19 mouse cellular contexts compared by ENCODE assay signal in the genomic region with DNA sequence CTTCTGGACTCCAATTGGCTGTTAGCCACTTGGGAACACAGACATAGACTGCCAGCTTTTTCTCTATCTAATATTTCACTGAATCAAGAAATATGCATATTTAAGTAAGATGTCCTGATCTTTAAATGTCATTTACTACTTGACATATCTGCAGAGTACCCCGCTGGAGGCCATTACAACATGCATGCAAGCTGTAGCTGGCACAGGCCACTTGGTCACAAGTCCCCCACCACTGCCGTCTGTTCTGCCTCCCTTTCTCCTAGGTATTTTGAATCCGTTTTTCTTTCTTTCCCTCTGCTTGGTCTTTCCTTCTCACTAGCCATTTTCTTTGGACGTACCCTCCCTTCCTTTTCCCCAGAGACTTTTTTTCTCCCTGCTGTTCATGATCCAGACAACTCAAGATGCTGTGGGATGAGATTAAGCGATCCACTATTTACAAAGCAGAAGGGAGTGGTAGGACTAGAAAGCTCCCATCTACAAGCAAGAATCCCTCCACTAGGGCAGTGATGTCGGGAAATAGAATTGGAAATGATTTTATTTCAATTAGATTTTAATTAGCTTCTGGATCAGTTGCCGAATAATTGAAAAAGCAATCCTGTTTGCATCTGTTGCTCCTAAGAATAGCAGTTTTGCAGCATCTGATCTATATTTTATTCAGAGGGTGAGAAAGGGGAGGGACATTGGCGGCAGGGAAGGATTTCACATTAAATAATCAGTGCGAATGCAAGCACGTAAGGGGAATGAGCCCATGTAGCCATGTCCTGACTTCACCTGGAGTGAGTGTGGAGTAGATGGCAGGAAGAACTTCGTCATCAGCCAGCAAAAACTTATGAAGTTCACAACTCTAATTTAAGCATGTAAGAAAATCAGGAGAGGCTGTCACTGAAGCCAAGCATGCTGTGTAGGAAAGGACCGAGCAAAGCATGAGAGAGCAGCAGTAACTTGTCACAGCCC.
A peak's percentile ranks its signal among the peaks of the same experiment; 100 is the strongest.
DNase-seq lines count a peak whose midpoint lies in the region; ATAC-seq and TF ChIP-seq lines count a peak whose summit lies in the region.
"Had no signal": no experiment of that assay in that cellular context is flagged by ENCODE, and none has a peak within 500 bp of the region (broad histone marks: within the 10 kb centered on the region; RNA-seq: fewer than 3 reads in every experiment).

No protein-coding gene starts in this region.

- no peaks in the 10 kb centered on the region for H3K36me3 ChIP-seq in forebrain, postnatal 0 days (ENCODE audit: insufficient read depth)
- no peaks in the 10 kb centered on the region for H3K36me3 ChIP-seq in forebrain, embryonic 12.5 days (replicated peaks)
- H3K36me3 ChIP-seq: hindbrain, embryonic 13.5 days; intestine, embryonic 15.5 days; limb, embryonic 12.5 days; liver, embryonic 13.5 days; lung, embryonic 15.5 days had no signal

- intact Hi-C loops in left cerebral cortex, postnatal 36 days (cut with DNase I) = no loop called here
- intact Hi-C loops in left cerebral cortex, postnatal 4 days (cut with DNase I) = no loop called here

- H3K4me1 ChIP-seq in forebrain, postnatal 0 days (ENCODE audit: insufficient read depth) = no peaks in the 10 kb centered on the region
- no peaks in the 10 kb centered on the region for H3K4me1 ChIP-seq in forebrain, embryonic 12.5 days
- H3K4me1 ChIP-seq: hindbrain, embryonic 13.5 days; intestine, embryonic 15.5 days; limb, embryonic 12.5 days; liver, embryonic 13.5 days; lung, embryonic 15.5 days had no signal

- no peak overlapping the region for H3K4me2 ChIP-seq in forebrain, postnatal 0 days (ENCODE audit: low read depth)
- no peak overlapping the region for H3K4me2 ChIP-seq in forebrain, embryonic 12.5 days
- H3K4me2 ChIP-seq: hindbrain, embryonic 13.5 days; intestine, embryonic 15.5 days; limb, embryonic 12.5 days; liver, embryonic 13.5 days; lung, embryonic 15.5 days; midbrain, embryonic 11.5 days had no signal

- ATAC-seq in forebrain, postnatal 0 days = peak; percentile 67
- no peak for ATAC-seq in forebrain, embryonic 12.5 days (ENCODE audit: low FRiP score)
- ATAC-seq: forebrain, embryonic 14.5 days; intestine, embryonic 15.5 days had no signal

- H3K9ac ChIP-seq in forebrain, postnatal 0 days = no peak overlapping the region
- H3K9ac ChIP-seq in forebrain, embryonic 12.5 days = no peak overlapping the region
- H3K9ac ChIP-seq: hindbrain, embryonic 13.5 days; intestine, embryonic 15.5 days; limb, embryonic 12.5 days; liver, embryonic 13.5 days; lung, embryonic 15.5 days had no signal

- H3K27ac ChIP-seq in forebrain, postnatal 0 days (ENCODE audit: low read depth, low read length) = peak overlapping the region; percentile 42; the same call in 1 of the 2 replicates
- no peak overlapping the region for H3K27ac ChIP-seq in forebrain, embryonic 12.5 days
- H3K27ac ChIP-seq: hindbrain, embryonic 13.5 days; intestine, embryonic 15.5 days; limb, embryonic 12.5 days; liver, embryonic 13.5 days; lung, embryonic 15.5 days; macrophage had no signal

- H3K9me3 ChIP-seq in forebrain, postnatal 0 days (ENCODE audit: low read length) = no peaks in the 10 kb centered on the region
- H3K9me3 ChIP-seq in forebrain, embryonic 12.5 days = no peaks in the 10 kb centered on the region
- H3K9me3 ChIP-seq: hindbrain, embryonic 13.5 days; intestine, embryonic 15.5 days; limb, embryonic 12.5 days; liver, embryonic 13.5 days; lung, embryonic 15.5 days had no signal

- no peak overlapping the region for H3K4me3 ChIP-seq in forebrain, postnatal 0 days (ENCODE audit: low read depth, low read length)
- no peak overlapping the region for H3K4me3 ChIP-seq in forebrain, embryonic 12.5 days (replicated peaks)
- H3K4me3 ChIP-seq: hindbrain, embryonic 13.5 days; intestine, embryonic 15.5 days; limb, embryonic 12.5 days; liver, embryonic 13.5 days; lung, embryonic 15.5 days had no signal

- H3K27me3 ChIP-seq in forebrain, postnatal 0 days (ENCODE audit: insufficient read depth, low read length) = no peaks in the 10 kb centered on the region
- H3K27me3 ChIP-seq in forebrain, embryonic 12.5 days = no peaks in the 10 kb centered on the region
- H3K27me3 ChIP-seq: hindbrain, embryonic 13.5 days; intestine, embryonic 15.5 days; limb, embryonic 12.5 days; liver, embryonic 13.5 days; lung, embryonic 15.5 days had no signal

- no peak for TF ChIP-seq CTCF in forebrain, postnatal 0 days (IDR thresholded peaks at IDR 0.05; ENCODE audit: low read depth)

- WGBS in forebrain, postnatal 0 days = 52% methylated on average over 12 of the region's 12 CpGs
- 78% methylated on average over 12 of the region's 12 CpGs for WGBS in forebrain, embryonic 12.5 days

- peak; percentile 50 for DNase-seq in forebrain, postnatal 0 days
- DNase-seq in left cerebral cortex, adult 9 months (ENCODE audit: low spot score in 2 of 2) = peak; percentile 30
- DNase-seq in left cerebral cortex, postnatal 36 days (ENCODE audit: low spot score in 2 of 2) = no peak
- peak; percentile 38 to 53 for DNase-seq in frontal cortex, adult 2 months (ENCODE audit: extremely low spot score in 1 of 2, low spot score in 1 of 2)
- DNase-seq in left cerebral cortex, postnatal 4 days = peak; percentile 4
- DNase-seq in urinary bladder, adult 18-20 months (ENCODE audit: low spot score in 2 of 2) = no peak
- DNase-seq: gastrocnemius, postnatal 36 days; kidney, postnatal 4 days; liver, embryonic 13.5 days; spleen, adult 18-20 months; thymus, adult 2 months had no signal

Comparison
In these comparisons a context has a peak if more than half of its experiments do, and no peak if none do; other contexts are left out.
1. DNase-seq: peak in forebrain, postnatal 0 days (single experiment), left cerebral cortex, adult 9 months (2 of 2), frontal cortex, adult 2 months (2 of 2) and left cerebral cortex, postnatal 4 days (single experiment); none in left cerebral cortex, postnatal 36 days (0 of 2) and urinary bladder, adult 18-20 months (0 of 2).